Mouse (Mus musculus): ENCODE data around the gene Gm20431. TPM values are rescaled to one million over a fixed set of nuclear protein-coding genes. Genes with fewer than 3 reads are reported as not detected.

The Gm20431 gene
- total RNA-seq, 1 experiment from 2014 or later: 15.7 TPM

DNA sequence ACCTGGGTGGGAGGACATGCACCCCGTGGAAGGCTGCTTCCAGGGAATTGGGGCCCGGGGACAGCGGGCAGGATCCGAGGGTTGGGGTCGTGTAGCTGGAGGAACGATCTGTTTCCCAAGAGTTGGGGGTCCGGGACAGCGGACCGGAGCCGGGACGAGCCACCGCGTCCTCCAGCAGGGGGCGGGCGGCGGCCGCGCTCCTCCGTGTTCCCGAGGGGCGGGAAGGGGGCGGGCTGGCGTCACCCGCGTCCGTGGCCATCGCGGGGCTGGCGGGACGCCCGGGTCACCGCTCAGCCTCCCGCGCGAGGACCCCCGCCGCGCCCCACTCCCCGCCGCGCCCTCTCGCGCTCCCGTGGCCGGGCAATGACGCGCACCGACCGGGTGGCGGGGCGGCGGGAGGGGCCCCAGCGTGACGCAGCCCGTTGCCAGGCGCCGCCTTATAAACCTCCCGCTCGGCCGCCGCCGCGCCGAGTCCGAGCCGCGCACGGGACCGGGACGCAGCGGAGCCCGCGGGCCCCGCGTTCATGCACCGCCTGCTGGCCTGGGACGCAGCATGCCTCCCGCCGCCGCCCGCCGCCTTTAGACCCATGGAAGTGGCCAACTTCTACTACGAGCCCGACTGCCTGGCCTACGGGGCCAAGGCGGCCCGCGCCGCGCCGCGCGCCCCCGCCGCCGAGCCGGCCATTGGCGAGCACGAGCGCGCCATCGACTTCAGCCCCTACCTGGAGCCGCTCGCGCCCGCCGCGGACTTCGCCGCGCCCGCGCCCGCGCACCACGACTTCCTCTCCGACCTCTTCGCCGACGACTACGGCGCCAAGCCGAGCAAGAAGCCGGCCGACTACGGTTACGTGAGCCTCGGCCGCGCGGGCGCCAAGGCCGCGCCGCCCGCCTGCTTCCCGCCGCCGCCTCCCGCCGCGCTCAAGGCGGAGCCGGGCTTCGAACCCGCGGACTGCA is 27.5 kb upstream of the Gm20431 start, which contains the start of gene Cebpb:
Cebpb (plus strand) TSS at position 418 of the 954 bp plus-strand sequence.
- DNase-seq: peak; percentile 91

DNA sequence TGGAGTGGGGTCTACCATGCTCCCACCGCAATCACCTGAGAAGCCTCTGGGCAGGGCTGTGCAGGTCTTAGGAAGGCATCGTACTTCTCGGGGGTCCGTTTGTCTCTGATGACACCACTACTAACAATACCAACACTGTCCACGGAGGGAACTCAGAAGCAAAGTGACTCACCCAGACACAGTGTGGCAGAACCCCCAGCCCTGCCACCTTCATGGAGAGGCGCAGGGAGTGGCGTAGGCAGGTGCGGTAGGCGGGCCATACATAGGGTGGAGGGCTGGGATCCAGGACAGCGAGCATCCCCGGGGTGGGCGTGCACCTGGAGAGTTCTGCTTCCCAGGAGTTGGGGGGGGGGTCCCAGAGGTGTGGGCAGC is 26.8 kb upstream of the Gm20431 start:
- peak; percentile 57 for DNase-seq

DNA sequence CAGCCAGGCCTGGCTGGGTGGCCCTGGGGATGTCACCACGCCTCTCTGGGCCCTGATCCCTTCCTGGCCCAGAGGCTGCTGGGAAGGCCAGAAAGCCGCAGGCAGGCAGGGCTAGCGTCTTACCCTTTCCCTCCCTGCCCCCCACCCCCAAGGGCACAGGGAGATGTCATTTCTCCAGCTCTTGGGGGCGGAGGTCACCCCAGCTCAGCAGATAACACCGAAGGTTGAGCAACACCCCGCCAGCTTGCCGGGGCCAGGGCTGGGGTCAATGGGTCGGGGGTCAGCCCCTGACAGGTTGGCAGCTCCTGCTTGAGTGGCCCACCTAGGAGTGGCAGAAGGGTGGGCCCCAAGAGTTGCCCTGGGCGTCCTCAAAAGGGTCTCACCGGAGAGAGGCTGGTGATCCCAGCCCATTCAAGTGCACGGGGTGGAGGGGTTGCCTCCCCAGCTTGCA is 26.4 kb upstream of the Gm20431 start:
- DNase-seq: peak; percentile 80

DNA sequence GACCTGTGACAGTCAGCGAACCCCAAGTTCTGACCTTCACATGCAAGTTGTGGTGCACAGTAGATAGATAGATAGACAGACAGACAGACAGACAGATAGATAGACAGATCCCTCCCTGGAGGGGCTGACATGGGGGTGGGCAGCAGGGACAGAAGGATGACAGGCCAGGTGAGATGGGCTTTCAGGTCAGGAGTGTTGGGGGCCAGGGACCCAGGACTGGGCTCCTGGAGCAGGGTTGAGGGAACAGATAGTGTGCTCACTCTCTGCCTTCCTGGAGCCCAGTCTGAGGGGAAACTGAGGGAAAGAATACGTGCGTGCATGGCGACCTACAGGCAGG is 25.9 kb upstream of the Gm20431 start:
- no peak for DNase-seq

DNA sequence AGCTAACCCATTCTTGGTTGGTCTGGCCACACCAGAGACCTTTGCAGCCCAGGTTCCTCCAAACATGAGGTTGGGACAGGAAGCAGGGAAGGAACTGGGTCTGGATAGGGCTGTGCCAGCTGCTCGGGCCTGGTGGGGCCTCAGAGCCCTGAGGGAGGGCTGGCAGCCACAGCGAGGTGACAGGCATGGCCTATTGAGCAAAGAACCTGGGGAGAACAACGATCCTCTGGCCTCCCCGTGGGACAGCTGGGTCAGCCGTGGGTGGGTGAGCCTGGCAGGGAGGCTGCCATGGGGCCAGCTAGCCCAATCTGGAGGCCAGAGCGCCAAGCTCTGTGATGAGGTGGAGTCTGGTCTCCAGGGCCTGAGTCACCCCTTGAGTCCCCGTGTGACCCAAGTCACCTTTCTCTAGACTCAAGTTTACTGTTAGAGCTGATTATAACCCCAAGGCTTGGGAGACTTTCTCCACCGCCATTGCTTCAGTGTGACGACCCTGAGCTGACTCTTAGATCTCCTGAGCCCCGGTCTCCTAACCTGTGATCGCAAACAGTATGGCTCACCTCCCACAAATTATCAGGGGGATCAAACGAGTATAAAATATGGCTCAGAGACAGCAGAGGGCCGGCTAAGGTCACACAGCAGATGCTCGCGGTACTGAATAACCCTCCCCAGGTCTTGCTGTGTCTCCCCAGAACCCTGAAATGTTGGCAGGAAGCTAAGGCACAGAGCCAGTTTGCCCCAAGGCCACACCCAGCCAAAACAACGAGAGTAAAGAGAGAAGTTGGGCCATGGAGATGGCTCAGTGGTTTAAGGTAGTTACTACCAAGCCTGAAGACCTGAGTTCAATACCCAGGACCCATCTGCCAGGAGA is 25.3 kb upstream of the Gm20431 start:
- peak; percentile 48 for DNase-seq

DNA sequence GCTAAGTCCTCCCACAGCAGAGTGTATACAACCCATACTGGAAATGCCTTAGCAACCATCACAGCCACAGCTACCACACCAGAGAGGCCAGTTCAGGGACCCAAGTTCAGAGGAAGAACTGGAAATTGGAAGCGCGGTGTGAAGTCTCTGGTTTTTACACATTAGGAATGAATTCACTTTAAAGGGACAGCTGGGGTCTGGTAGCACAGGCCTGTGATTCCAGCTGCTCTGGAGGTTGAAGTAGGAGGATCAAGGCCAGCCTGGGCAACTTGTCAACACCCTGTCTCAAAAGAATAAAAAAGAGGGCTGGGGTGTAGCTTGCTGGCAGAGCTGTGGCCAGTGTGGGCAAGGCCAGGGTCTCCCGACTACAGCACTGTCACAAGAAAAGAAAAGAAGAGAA is 24.6 kb upstream of the Gm20431 start:
- peak; percentile 45 for DNase-seq

DNA sequence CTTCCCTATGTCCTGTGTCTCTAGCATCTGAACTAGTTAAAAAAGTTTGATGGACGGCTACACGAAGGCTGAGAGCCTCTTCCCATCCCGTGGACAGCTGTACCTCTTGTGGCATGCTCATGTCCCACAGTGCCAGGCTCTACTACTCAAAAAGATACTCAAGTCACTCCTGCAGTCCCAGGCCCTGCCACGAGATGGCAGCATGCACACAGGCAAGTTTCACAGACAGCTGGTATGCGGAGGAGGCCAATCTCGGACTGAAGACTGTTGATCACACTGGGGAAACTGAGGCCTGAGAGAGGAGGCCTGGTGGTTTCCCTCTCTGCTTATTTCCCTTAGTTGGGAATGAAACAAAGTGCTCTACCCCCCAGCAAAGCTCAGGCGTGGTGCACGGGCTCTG is 23.8 kb upstream of the Gm20431 start:
- DNase-seq: peak; percentile 95

DNA sequence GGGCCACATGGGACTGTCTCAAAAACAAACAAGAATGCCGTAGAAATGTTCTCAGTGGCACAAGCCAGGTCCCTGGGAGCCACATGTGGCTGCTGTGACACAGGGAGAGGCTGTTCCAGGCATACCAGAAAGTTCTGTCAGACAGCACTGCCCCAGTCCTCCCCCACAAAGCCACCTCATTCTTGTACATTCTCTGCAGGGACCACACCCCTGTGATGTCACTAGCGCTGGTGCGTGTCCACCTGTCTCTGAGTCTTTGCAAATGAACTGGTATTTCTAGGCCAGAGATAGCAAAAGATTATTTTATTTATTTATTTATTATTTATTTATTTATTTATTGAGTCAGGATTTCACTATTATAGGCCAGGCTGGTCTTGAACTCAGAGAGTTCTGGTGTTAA is 22.4 kb upstream of the Gm20431 start:
- DNase-seq: no peak

DNA sequence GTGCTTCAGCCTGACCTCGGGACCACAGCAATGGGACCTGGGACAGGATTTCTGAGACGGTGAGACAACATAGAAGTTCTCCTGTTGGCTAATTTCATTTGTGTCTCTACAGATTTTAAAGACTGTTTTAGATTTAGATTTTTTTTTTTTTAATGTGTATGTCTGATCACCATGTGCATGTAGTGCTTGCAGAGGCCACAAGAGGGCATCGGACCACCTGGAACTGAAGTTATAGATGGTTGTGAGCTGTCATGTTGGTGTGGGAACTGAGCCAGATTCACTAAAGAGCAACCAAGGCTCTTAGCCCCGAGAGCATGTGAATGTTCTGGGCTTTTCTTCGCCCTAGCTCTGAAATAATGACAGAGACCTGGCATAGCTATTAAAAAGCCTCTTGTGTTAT is 19.4 kb upstream of the Gm20431 start:
- DNase-seq: peak; percentile 63

DNA sequence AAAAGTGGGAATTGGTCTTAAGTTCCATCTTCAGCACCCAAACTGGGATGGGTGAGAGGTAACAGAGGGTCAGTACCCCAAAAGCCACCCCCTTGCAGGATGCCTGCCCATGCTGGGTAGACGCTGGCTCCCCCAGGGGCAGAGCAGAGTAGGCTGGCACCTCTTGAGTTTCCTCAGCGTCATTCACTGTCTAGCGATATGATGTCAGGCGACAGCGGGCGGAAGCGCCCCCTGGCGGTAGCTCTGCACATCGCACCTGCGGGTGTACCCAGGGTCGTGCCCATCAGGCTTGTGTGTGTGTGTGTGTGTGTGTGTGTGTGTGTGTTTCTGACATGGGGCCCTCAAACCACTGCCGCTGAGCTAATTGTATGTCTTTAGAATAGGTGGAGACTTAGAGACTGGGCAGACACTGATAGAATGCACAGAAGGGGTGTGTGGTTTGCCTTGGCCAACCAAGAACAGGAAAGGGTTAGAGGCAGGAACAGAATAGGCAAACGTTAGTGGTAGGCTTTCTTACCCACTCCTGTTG is 18.7 kb upstream of the Gm20431 start:
- peak; percentile 86 for DNase-seq

DNA sequence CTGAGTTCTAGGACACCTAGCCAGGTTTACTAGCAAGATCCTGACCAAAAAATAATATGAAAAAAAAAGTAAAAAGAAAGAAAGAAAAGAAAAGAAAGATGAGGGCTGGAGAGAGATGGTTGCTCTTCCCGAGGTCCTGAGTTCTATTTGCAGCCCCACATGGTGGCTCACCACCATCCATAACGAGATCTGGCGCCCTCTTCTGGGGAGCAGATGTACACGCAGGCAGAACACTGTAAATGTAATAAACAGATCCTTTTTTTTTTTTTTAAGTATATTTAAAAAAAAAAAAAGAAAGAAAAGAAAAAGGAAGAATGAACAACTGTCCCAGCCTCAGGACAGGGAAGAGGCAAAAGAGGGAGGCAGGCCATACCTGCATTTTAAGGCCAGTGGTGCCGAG is 17.3 kb upstream of the Gm20431 start:
- no peak for DNase-seq

DNA sequence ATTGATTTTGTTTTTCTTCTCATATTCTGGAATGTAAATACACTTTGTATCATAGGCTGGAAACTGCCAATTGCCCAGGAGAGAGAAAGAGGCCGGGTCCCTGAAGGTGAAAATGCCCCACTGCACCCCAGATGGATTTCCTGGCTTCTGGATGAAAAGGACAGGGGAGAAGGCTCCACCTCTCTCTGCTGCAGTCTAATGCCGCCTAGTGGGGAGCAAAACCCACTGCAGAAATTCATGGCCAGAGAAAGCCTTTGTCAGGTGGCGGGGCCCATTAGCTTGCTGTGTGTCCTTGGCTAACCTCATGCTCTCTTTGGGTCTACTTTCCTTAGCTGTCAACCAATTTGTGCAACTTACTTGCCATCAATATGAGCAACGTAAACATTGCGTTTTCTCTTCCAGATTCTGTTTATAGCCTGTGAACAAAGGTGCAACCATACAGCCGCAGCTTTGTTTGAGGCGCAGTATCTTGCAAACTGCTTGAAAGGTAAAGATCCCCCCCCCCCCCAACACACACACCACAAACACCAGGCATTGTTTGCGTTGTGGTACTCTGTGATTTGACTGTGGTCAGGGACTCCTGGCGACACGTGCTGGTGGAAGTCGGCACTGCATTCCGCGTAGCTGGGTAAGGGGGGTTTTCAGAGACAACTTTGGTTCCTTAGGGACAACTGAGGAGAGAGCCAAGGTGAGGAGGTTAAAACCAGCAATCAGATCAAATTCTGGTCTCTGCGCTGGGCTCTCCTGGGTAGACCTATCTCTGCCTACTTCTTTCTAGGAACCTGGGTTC is 14.0 kb upstream of the Gm20431 start:
- DNase-seq: peak; percentile 35

DNA sequence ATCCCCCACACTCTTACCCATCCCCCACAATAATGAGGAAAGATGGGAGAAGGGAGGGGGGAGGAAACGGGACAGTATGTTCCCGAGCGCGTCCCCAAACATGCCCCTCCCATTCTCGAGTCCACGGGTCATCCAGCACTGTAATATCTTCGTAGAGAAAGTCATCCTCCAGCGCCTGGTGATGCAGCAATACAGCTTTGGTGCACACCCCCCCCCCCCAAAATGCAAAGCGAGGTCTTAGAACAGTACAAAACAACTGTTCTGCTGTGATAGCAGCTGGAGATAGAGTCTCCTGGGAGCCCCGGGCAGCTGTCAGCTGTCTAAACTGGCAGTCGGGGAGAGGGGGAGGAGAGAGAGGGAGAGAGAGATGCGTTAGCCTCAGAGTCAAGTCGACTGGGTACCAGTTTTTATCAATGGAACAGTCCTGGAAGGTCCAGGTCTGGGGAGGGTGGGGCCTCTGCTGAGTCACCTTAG is 11.0 kb upstream of the Gm20431 start:
- DNase-seq: no peak

DNA sequence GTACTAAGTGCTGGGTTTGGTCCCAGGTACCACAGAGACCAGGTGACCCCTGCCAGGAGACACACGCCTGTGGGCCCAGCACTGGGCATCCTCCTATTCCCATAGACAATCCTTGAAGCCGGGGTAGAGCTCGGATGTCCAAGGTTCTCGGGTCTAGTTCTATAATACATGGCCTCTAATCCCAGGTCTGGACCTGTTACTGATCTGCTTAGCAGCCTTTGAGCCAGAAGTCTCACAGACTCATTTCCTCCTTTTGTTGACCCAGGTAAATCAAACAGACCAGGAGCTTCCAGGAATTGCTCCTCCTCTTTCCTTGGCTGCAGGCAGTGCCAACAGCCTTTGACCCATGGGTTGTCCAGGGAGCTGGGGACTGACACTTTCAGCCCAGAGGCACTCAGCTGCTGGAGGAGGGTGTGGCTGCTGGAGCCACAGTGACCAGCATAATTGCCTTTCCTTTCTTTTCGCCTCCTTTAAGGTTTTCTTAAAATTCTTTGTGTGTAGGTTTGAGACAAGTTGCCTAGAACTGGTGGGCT is 9.9 kb upstream of the Gm20431 start:
- no peak for DNase-seq

DNA sequence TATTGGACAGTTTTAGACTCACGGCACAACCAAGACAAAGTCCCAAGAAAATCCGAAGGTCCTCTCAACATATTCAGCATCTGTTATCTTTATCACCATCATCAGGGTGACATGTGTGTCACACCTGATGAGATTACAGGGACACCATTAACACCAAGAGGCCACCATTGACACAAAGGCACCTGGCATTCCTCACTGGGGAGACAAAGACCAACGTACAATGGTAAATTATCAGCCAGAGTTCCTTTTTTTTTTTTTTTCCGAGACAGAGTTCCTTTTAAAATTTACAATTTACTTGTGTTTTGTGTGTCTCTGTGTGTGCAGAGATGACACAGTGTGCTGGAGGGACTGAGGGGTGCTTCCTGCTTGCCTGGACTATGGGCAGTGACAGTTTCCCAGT is 8.1 kb upstream of the Gm20431 start:
- no peak for DNase-seq

DNA sequence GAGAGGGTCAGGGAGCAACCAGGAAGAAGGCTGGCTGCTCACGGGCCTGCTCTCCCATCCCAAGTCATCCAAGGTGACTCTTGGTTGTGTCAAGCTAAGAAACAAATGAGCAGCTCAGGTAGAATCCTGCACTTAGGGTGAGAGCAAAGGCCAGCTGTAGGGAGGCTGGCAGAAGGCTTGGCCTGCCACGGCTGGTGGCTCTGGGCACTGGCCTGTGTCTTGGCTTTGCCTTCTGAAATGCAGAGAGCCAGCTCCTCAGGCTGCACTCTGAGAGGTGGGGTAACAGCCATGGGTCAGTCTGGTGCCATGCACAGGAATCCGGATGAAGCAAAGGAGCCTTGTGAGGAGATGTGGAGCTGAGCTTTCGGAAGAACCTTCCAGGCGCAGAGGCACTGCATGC is 7.1 kb upstream of the Gm20431 start:
- no peak for DNase-seq

DNA sequence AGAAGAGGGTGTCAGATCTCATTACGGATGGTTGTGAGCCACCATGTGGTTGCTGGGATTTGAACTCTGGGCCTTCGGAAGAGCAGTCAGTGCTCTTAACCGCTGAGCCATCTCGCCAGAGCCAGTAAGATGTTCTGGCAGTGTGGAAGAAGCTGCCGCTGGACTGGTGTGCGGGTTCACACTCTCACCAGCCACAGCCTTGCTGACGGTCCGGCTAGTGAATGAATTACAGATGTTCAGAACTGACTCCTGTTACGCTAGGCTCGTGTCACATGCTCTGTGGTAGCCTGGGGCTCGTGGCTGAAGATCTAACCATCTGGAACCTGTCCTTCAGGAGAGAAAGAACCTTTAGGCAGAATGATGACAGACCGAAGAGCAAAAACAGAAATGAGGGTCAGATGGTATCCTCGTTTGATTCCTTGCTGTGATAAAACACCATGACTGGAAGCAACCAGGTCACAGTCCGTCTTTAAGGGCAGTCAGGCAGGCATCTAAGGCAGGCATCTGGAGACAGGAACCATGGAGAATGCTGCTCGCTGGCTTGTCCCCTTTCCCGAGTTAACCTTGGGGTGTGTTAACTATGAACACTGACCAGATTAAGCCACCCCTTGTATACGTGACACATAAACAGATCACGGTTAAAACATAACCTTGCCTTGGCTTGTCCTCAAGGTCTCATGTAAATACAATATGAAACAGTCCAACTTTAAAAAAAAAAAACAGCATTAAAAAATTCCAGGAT is 4.8 kb upstream of the Gm20431 start:
- no peak for DNase-seq

DNA sequence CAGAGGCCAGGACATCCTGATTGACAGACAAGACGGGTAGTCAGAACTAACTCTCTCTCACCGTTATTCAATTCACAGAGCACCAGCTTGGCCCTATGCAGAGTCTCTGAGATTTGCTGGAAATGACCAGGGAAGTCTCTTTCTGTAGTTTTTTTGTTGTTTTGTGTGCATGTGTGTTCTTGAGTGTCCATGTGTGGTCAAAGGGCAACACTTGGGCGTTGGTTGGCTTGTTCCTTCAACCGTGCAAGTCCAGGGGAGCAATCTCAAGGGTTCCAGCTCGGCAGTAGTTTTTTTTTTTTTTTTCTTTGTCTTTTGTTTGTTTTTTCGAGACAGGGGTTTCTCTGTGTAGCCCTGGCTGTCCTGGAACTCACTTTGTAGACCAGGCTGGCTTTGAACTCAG is 1.4 kb upstream of the Gm20431 start:
- no peak for DNase-seq

DNA sequence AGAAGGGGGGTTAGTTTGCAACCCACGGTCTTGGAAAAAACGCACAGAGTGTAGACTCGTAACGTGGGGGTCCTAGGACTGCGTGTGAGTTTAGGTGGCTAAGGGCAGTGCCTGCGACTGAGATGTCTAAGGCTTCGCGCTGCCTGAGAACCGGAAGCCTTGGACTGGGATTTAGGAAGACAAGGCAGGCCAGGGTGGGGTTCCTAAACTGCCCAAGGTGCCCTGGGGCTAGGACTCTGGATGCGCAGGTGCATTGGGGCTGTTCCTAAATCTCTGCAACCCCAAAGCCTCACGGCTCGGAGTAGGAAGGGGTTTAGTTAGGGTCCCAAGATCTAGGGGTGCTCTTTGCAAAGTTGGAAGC is 705 bp downstream of the Gm20431 start:
- DNase-seq: no peak

DNA sequence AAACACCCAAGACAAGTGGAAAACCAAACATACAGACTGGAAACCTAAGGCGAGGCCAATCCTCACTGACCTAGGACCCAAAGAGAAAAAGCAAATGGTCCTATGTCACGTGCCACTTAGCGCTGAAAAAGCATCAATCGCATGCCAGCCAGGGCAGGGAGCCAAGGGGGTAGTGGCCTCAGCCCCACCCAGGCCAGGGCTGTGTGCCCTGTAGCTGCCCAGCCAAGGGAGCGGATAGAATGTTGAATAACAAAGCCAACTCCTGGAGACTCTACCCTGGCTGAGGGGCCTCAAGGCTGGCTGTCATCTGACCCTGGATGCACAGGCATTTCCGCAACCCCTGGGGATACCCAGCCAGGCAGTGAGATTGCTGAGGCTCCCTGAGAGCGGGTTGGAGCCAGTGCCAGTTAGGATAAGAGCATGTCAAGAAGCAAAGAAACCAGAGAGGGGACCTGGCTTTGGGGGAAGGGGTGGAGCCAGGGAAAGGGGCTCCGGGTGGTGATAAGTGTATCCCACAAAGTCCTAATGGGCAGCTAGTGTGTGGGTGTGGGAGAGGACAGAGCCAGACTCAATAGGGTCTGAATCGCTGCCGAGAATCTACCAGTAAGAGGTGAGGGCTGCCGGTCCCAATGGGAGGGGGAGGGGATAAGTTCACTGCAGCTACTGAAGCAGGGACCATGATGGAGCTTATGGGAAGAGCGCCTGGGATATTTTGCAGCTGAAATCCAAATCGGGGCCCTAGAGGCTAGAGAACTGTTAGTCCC is 1.3 kb downstream of the Gm20431 start:
- DNase-seq: peak; percentile 69

Data from adrenal gland, postnatal 25 days (tissue).